Mouse (Mus musculus): ENCODE data around the gene Tmem94. TPM values are rescaled to one million over a fixed set of nuclear protein-coding genes. Genes with fewer than 3 reads are reported as not detected.

Gene Tmem94
- total and polyA plus RNA-seq, 3 experiments: 6.4 to 27.4 (median 15.0) TPM

DNA sequence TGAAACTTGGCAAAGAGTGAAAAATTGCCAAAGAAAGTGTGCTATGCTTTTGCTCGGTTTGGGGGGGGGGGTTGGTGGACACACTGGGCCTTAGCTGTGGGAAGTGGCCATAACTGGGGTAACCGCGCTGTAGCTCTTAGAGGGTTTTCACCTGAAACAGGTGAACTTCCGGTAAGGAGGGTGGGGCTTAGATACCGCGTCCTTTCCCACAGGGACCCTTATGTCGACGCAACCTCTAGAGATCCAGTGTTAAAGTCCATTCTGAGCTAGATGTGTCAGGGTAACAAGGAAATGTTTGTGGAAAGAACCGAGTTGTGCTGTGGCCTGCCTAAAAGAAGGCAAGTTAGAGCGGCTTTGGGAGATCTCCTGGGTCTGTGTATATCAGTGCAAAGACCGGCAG, 59.6 kb downstream of the Tmem94 start:
- H3K4me1 ChIP-seq (ENCODE audit: control insufficient read depth in 1 of 2, insufficient read depth in 2 of 2): peaks cover 5 to 29% of the 10 kb centered on the region in 2 experiments; a peak in 3 of 4 replicates
- no peak for DNase-seq (ENCODE audit: extremely low read depth)
- peak overlapping the region; percentile 65; the same call in 1 of the 2 replicates for H3K9ac ChIP-seq (ENCODE audit: insufficient read depth, low read depth)
- no peaks in the 10 kb centered on the region for H3K79me2 ChIP-seq (replicated peaks; ENCODE audit: control insufficient read depth, extremely low read depth, insufficient read depth, poor library complexity, severe bottlenecking)
- no peak overlapping the region for H3K27ac ChIP-seq (ENCODE audit: insufficient read depth, low read depth)
- no peaks in the 10 kb centered on the region for H3K27me3 ChIP-seq (replicated peaks)
- peak overlapping the region; percentile 93 for H3K4me2 ChIP-seq (ENCODE audit: insufficient read depth, low read depth, poor library complexity, severe bottlenecking)
- in situ Hi-C loops (cut with MboI; ENCODE audit: low pct_ligation_motif_present, low pct_unique_long_range_greater_than_20kb, low sequenced_read_pairs) (no loop called here), dilution Hi-C loops (cut with MboI; ENCODE audit: extremely low pct_ligation_motif_present, extremely low pct_unique_long_range_greater_than_20kb, low sequenced_read_pairs) (no loop called here)
- H3K4me3 ChIP-seq (replicated peaks in 1 of 3; ENCODE audit: low read depth in 2 of 3, low read length in 2 of 3, poor library complexity in 1 of 3): peak overlapping the region; percentile 58 to 73 (median 65)
- TF ChIP-seq ELF1 (IDR thresholded peaks at IDR 0.05; ENCODE audit: low read depth, low read length) (peak; percentile 43; the same call in 1 of the 2 replicates), RAD21 (IDR thresholded peaks at IDR 0.05; ENCODE audit: low read depth, low read length) (no peak)
- no peaks in the 10 kb centered on the region for H3K9me3 ChIP-seq (replicated peaks; ENCODE audit: low read length)
- H3K36me3 ChIP-seq (replicated peaks in 1 of 2; ENCODE audit: control insufficient read depth in 1 of 2, insufficient read depth in 1 of 2, low read length in 1 of 2): peaks cover 26 to 42% of the 10 kb centered on the region in 2 experiments

DNA sequence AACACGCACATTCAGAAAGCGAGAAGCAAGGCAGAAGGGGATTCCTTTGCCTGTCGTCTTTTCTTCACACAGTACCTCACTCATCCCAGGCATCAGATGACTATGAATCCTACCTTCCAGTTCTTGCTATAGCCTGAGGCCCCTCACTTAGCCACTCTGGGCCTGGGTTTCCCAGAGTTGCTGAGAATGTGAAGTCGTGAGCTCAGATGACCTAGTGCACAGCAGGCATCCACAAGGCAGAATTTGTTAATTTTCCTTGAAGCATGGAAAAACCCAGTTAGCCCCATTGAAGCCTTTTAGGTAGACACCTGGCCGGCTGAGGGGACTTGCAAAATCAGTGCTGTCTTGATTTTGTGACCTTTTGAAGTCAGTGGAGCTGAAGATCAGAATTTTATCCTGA, 61.3 kb downstream of the Tmem94 start:
- H3K27ac ChIP-seq (ENCODE audit: insufficient read depth, low read depth): no peak overlapping the region
- no peaks in the 10 kb centered on the region for H3K9me3 ChIP-seq (replicated peaks; ENCODE audit: low read length)
- no peak overlapping the region for H3K9ac ChIP-seq (ENCODE audit: insufficient read depth, low read depth)
- DNase-seq (ENCODE audit: extremely low read depth): no peak
- no peak overlapping the region for H3K4me2 ChIP-seq (ENCODE audit: insufficient read depth, low read depth, poor library complexity, severe bottlenecking)
- peaks cover 11 to 27% of the 10 kb centered on the region in 2 experiments for H3K36me3 ChIP-seq (replicated peaks in 1 of 2; ENCODE audit: control insufficient read depth in 1 of 2, insufficient read depth in 1 of 2, low read length in 1 of 2)
- TF ChIP-seq ZNF384 (IDR thresholded peaks at IDR 0.05; ENCODE audit: low read depth, low read length): peak; percentile 22; the same call in 1 of the 2 replicates
- TF ChIP-seq TCF12 (IDR thresholded peaks at IDR 0.05; ENCODE audit: low read depth, low read length): no peak
- no peak for TF ChIP-seq USF2 (conservative IDR thresholded peaks at IDR 0.05; ENCODE audit: low read depth, low read length)
- no peak for TF ChIP-seq MAX (IDR thresholded peaks at IDR 0.05; ENCODE audit: low read length)
- TF ChIP-seq MEF2A (IDR thresholded peaks at IDR 0.05; ENCODE audit: borderline replicate concordance, low read depth, low read length): no peak
- dilution Hi-C loops (cut with MboI; ENCODE audit: extremely low pct_ligation_motif_present, extremely low pct_unique_long_range_greater_than_20kb, low sequenced_read_pairs) (no loop called here), in situ Hi-C loops (cut with MboI; ENCODE audit: low pct_ligation_motif_present, low pct_unique_long_range_greater_than_20kb, low sequenced_read_pairs) (no loop called here)
- no peaks in the 10 kb centered on the region for H3K79me2 ChIP-seq (replicated peaks; ENCODE audit: control insufficient read depth, extremely low read depth, insufficient read depth, poor library complexity, severe bottlenecking)
- H3K4me1 ChIP-seq (ENCODE audit: control insufficient read depth in 1 of 2, insufficient read depth in 2 of 2): peaks cover 5 to 22% of the 10 kb centered on the region in 2 experiments; a peak in 3 of 4 replicates
- H3K4me3 ChIP-seq (replicated peaks in 1 of 3; ENCODE audit: low read depth in 2 of 3, low read length in 2 of 3, poor library complexity in 1 of 3): no peak overlapping the region
- no peaks in the 10 kb centered on the region for H3K27me3 ChIP-seq (replicated peaks)

GRCm38 (mm10) chr11:115827624-115828023, 62.4 kb downstream of the Tmem94 start:
- H3K9me3 ChIP-seq (replicated peaks; ENCODE audit: low read length): no peaks in the 10 kb centered on the region
- H3K36me3 ChIP-seq (replicated peaks in 1 of 2; ENCODE audit: control insufficient read depth in 1 of 2, insufficient read depth in 1 of 2, low read length in 1 of 2): peaks cover 1 to 20% of the 10 kb centered on the region in 2 experiments
- peaks cover 5 to 22% of the 10 kb centered on the region in 2 experiments; a peak in 3 of 4 replicates for H3K4me1 ChIP-seq (ENCODE audit: control insufficient read depth in 1 of 2, insufficient read depth in 2 of 2)
- in situ Hi-C loops (cut with MboI; ENCODE audit: low pct_ligation_motif_present, low pct_unique_long_range_greater_than_20kb, low sequenced_read_pairs): no loop called here
- H3K9ac ChIP-seq (ENCODE audit: insufficient read depth, low read depth): no peak overlapping the region
- H3K27ac ChIP-seq (ENCODE audit: insufficient read depth, low read depth): no peak overlapping the region
- H3K79me2 ChIP-seq (replicated peaks; ENCODE audit: control insufficient read depth, extremely low read depth, insufficient read depth, poor library complexity, severe bottlenecking): no peaks in the 10 kb centered on the region
- TF ChIP-seq NRF1 (IDR thresholded peaks at IDR 0.05; ENCODE audit: low read depth, low read length) (no peak), RCOR1 (conservative IDR thresholded peaks at IDR 0.05; ENCODE audit: low read depth, low read length) (no peak), KAT2A (IDR thresholded peaks at IDR 0.05; ENCODE audit: insufficient replicate concordance, low read length) (no peak), MAFK (IDR thresholded peaks at IDR 0.05; ENCODE audit: insufficient replicate concordance, low read length) (no peak), MYC (IDR thresholded peaks at IDR 0.05; ENCODE audit: low read depth, low read length) (no peak), ELF1 (IDR thresholded peaks at IDR 0.05; ENCODE audit: low read depth, low read length) (no peak), ZNF384 (IDR thresholded peaks at IDR 0.05; ENCODE audit: low read depth, low read length) (no peak), BHLHE40 (IDR thresholded peaks at IDR 0.05; ENCODE audit: low read depth, low read length) (no peak), IRF4 (IDR thresholded peaks at IDR 0.05; ENCODE audit: low read depth, low read length) (no peak), UBTF (IDR thresholded peaks at IDR 0.05; ENCODE audit: low read depth, low read length) (no peak), NELFE (IDR thresholded peaks at IDR 0.05; ENCODE audit: low read depth, low read length) (no peak), USF2 (conservative IDR thresholded peaks at IDR 0.05; ENCODE audit: low read depth, low read length) (no peak), USF1 (IDR thresholded peaks at IDR 0.05; ENCODE audit: low read depth, low read length) (no peak)
- no peak overlapping the region for H3K4me3 ChIP-seq (replicated peaks in 1 of 3; ENCODE audit: low read depth in 2 of 3, low read length in 2 of 3, poor library complexity in 1 of 3)
- dilution Hi-C loops (cut with MboI; ENCODE audit: extremely low pct_ligation_motif_present, extremely low pct_unique_long_range_greater_than_20kb, low sequenced_read_pairs): no loop called here
- no peak for DNase-seq (ENCODE audit: extremely low read depth)
- H3K4me2 ChIP-seq (ENCODE audit: insufficient read depth, low read depth, poor library complexity, severe bottlenecking): no peak overlapping the region
- H3K27me3 ChIP-seq (replicated peaks): no peaks in the 10 kb centered on the region
